Mouse (Mus musculus) ES-E14 (cell line): Measurements from ENCODE around the gene Supt6. TPM values are rescaled to one million over a fixed set of nuclear protein-coding genes. Genes with fewer than 3 reads are reported as not detected.

Experiments used
- DNase-seq: peaks from one replicate; pipeline ENCODE4 v3.0.0-alpha.2; 2013; ENCODE audit warnings: low read depth, low spot score
- H3K27ac ChIP-seq: 2 replicates; pipeline ENCODE4 v1.5.1; 2012; ENCODE audit warnings: low read depth, mild to moderate bottlenecking, low read length, moderate library complexity, mixed read lengths; ENCODE audit not compliant: poor library complexity, insufficient read depth, severe bottlenecking
- H3K36me3 ChIP-seq: 2 replicates; pipeline ENCODE4 v1.6.1; 2012; ENCODE audit warnings: mild to moderate bottlenecking, low read length, moderate library complexity, mixed read lengths; ENCODE audit not compliant: control insufficient read depth, poor library complexity, insufficient read depth, severe bottlenecking
- H3K4me1 ChIP-seq, 2 experiments: fragments of 150-350 bp in 1 of 2; sonication (generic) in 1 of 2; 2 replicates each; pipeline ENCODE4 v1.6.1; 2012; ENCODE audit warnings: low read length in 2 of 2, mild to moderate bottlenecking in 1 of 2, mixed read lengths in 1 of 2; ENCODE audit not compliant: control insufficient read depth in 2 of 2, insufficient read depth in 2 of 2, poor library complexity in 1 of 2
- H3K4me3 ChIP-seq, 2 experiments: fragments of 150-350 bp in 1 of 2; sonication (generic) in 1 of 2; 2 replicates each; pipeline ENCODE4 v1.5.1; 2012; ENCODE audit warnings: low read length in 2 of 2, low read depth in 1 of 2, mild to moderate bottlenecking in 1 of 2, mixed read lengths in 1 of 2; ENCODE audit not compliant: insufficient read depth in 1 of 2, poor library complexity in 1 of 2, severe bottlenecking in 1 of 2
- H3K9ac ChIP-seq: 2 replicates; pipeline ENCODE4 v1.6.1; 2012; ENCODE audit warnings: low read depth, mild to moderate bottlenecking, low read length, mixed read lengths; ENCODE audit not compliant: poor library complexity, insufficient read depth, severe bottlenecking
- H3K9me3 ChIP-seq: fragments of 150-350 bp; sonication (generic); 2 replicates; pipeline ENCODE4 v1.6.1; 2012; ENCODE audit warnings: low read depth, mild to moderate bottlenecking, low read length; ENCODE audit not compliant: control insufficient read depth, insufficient read depth
- CHD2 ChIP-seq: IDR thresholded peaks from 2 replicates; pipeline ENCODE4 v1.6.1; 2014; ENCODE audit warnings: mild to moderate bottlenecking, low read depth, low read length, inconsistent platforms
- HCFC1 ChIP-seq: IDR thresholded peaks from 2 replicates; pipeline ENCODE4 v1.6.1; 2012; ENCODE audit warnings: low read length, inconsistent platforms, borderline replicate concordance; ENCODE audit not compliant: insufficient read depth
- MAFK ChIP-seq: IDR thresholded peaks from 2 replicates; pipeline ENCODE4 v1.6.1; 2014; ENCODE audit warnings: mild to moderate bottlenecking, low read depth, low read length, inconsistent platforms; ENCODE audit not compliant: insufficient read depth
- ZC3H11A ChIP-seq: IDR thresholded peaks from 2 replicates; pipeline ENCODE4 v1.6.1; 2012; ENCODE audit warnings: low read depth, mild to moderate bottlenecking, inconsistent platforms, low read length, borderline replicate concordance
- ZNF384 ChIP-seq: IDR thresholded peaks from 2 replicates; pipeline ENCODE4 v1.6.1; 2012; ENCODE audit warnings: low read depth, low read length, inconsistent platforms
- in situ Hi-C, 2 experiments: fragments of 600-800 bp; cut with MboI; formaldehyde crosslinking; loops; one replicate each; pipeline ENCODE4 v1.15.1; 2025; ENCODE audit warnings: low sequenced_read_pairs in 2 of 2, inconsistent platforms in 1 of 2; ENCODE audit not compliant: unreplicated experiment in 2 of 2
- total RNA-seq: library from RNA; depleted of rRNA; stranded (reverse); fragments of 300-350 nt; gene quantifications from 2 replicates; pipeline ENCODE4 v1.2.3, GENCODE M21; 2012

Gene Supt6
- total RNA-seq, 1 experiment: 63.0 TPM

GRCm38 (mm10) chr11:78170306-78170705 lies 75.5 kb downstream of the Supt6 start:
- Histone ChIP-seq H3K4me1 (peaks cover 0 to 43% of the 10 kb centered on the region in 2 experiments; a peak in 3 of 4 replicates), H3K4me3 (peak overlapping the region in 1 of 2 experiments; percentile 31; a peak in 1 of 4 replicates), H3K9me3 (no peaks in the 10 kb centered on the region), H3K9ac (peak overlapping the region; percentile 12), H3K27ac (no peak overlapping the region), H3K36me3 (no peaks in the 10 kb centered on the region)
- TF ChIP-seq MAFK: no peak
- no peak for DNase-seq
- in situ Hi-C loops: no loop called here

- in situ Hi-C loops: no loop called here
- no peak for DNase-seq
- Histone ChIP-seq H3K9me3 (no peaks in the 10 kb centered on the region), H3K4me1 (peaks cover 0 to 43% of the 10 kb centered on the region in 2 experiments; a peak in 3 of 4 replicates), H3K27ac (no peak overlapping the region), H3K36me3 (no peaks in the 10 kb centered on the region), H3K4me3 (peak overlapping the region in 1 of 2 experiments; percentile 19; a peak in 2 of 4 replicates), H3K9ac (0 out of 2 replicates have a peak overlapping the region, but pooled peaks have one; percentile 3)
- TF ChIP-seq ZNF384: no peak
- no peak for TF ChIP-seq HCFC1
- no peak for TF ChIP-seq ZC3H11A
- no peak for TF ChIP-seq CHD2
- TF ChIP-seq MAFK: no peak
Measured at GRCm38 (mm10) chr11:78168541-78169468, 77.0 kb downstream of the Supt6 start.

- 0 out of 2 replicates have a peak overlapping the region, but pooled peaks have one; percentile 93 for H3K27ac ChIP-seq
- TF ChIP-seq ZC3H11A (no peak), ZNF384 (no peak), MAFK (no peak), CHD2 (no peak), HCFC1 (no peak)
- no peaks in the 10 kb centered on the region for H3K9me3 ChIP-seq
- H3K9ac ChIP-seq: no peak overlapping the region
- no peak overlapping the region for H3K4me3 ChIP-seq
- H3K36me3 ChIP-seq: peaks cover 8% of the 10 kb centered on the region; the same call in 1 of the 2 replicates
- H3K4me1 ChIP-seq: peaks cover 0 to 47% of the 10 kb centered on the region in 2 experiments; a peak in 3 of 4 replicates
- DNase-seq: no peak
- in situ Hi-C loops: no loop called here
Measured at GRCm38 (mm10) chr11:78167257-78167959, 78.4 kb downstream of the Supt6 start.

GRCm38 (mm10) chr11:78166640-78167039 lies 79.1 kb downstream of the Supt6 start:
- in situ Hi-C loops: no loop called here
- Histone ChIP-seq H3K4me1 (peaks cover 0 to 46% of the 10 kb centered on the region in 2 experiments; a peak in 3 of 4 replicates), H3K9me3 (no peaks in the 10 kb centered on the region), H3K9ac (peak overlapping the region; percentile 69; the same call in 1 of the 2 replicates), H3K36me3 (peaks cover 15% of the 10 kb centered on the region), H3K4me3 (no peak overlapping the region), H3K27ac (peak overlapping the region; percentile 93)
- TF ChIP-seq HCFC1 (no peak), ZNF384 (no peak), ZC3H11A (no peak), MAFK (no peak), CHD2 (no peak)
- DNase-seq: no peak
